Mouse (Mus musculus): ENCODE measurements around the gene Pofut2. TPM values are rescaled to one million over a fixed set of nuclear protein-coding genes. Genes with fewer than 3 reads are reported as not detected.
A peak's percentile ranks its signal among the peaks of the same experiment; 100 is the strongest.

Gene Pofut2
- 101 and 108 TPM in 2 replicates for polyA plus RNA-seq (2015; fragmentation: Nextera tagmentation; extraction: Ambion mirVana)

GRCm38 (mm10) chr10:77258704-77259621 lies at the start of gene Pofut2:
TSS of gene Pofut2 (plus strand) at chr10:77259218.
- Histone ChIP-seq H3K4me3 (ENCODE audit: low read length) (peak within 1 kb of the TSS; percentile 89), H3K9me3 (ENCODE audit: control insufficient read depth, low read length) (no peaks in the 10 kb centered on the region), H3K4me1 (ENCODE audit: control insufficient read depth, insufficient read depth, low read length) (peaks cover 20% of the 10 kb centered on the region), H3K27me3 (replicated peaks; ENCODE audit: control insufficient read depth, insufficient read depth, low read length) (no peaks in the 10 kb centered on the region), H3K36me3 (ENCODE audit: control insufficient read depth, insufficient read depth, low read length) (peaks cover 11% of the 10 kb centered on the region), H3K9ac (ENCODE audit: low read depth, low read length) (peak within 1 kb of the TSS; percentile 96), H3K27ac (ENCODE audit: low read length) (peak within 1 kb of the TSS; percentile 84), H3K4me2 (ENCODE audit: low read depth, low read length) (peak within 1 kb of the TSS; percentile 88)
- ATAC-seq = peak; percentile 99
- under 1% methylated on average over 81 of the region's 81 CpGs for WGBS

- 51% methylated on average over 5 of the region's 5 CpGs for WGBS
- Histone ChIP-seq H3K36me3 (ENCODE audit: control insufficient read depth, insufficient read depth, low read length) (no peaks in the 10 kb centered on the region), H3K9me3 (ENCODE audit: control insufficient read depth, low read length) (no peaks in the 10 kb centered on the region), H3K4me2 (ENCODE audit: low read depth, low read length) (no peak overlapping the region), H3K27ac (ENCODE audit: low read length) (peak overlapping the region; percentile 34), H3K4me1 (ENCODE audit: control insufficient read depth, insufficient read depth, low read length) (peaks cover 55% of the 10 kb centered on the region), H3K4me3 (ENCODE audit: low read length) (no peak overlapping the region), H3K27me3 (replicated peaks; ENCODE audit: control insufficient read depth, insufficient read depth, low read length) (no peaks in the 10 kb centered on the region), H3K9ac (ENCODE audit: low read depth, low read length) (0 out of 2 replicates have a peak overlapping the region, but pooled peaks have one; percentile 29)
- ATAC-seq = no peak
Measured at GRCm38 (mm10) chr10:77209261-77209660, 49.8 kb upstream of the Pofut2 start.

GRCm38 (mm10) chr10:77210666-77211065 lies 48.4 kb upstream of the Pofut2 start:
- peak; percentile 0; the same call in 1 of the 2 replicates for ATAC-seq
- H3K9me3 ChIP-seq (ENCODE audit: control insufficient read depth, low read length) = no peaks in the 10 kb centered on the region
- 94% methylated on average over 3 of the region's 3 CpGs for WGBS
- H3K36me3 ChIP-seq (ENCODE audit: control insufficient read depth, insufficient read depth, low read length) = no peaks in the 10 kb centered on the region
- no peaks in the 10 kb centered on the region for H3K27me3 ChIP-seq (replicated peaks; ENCODE audit: control insufficient read depth, insufficient read depth, low read length)
- H3K9ac ChIP-seq (ENCODE audit: low read depth, low read length) = no peak overlapping the region
- H3K27ac ChIP-seq (ENCODE audit: low read length) = peak overlapping the region; percentile 75
- H3K4me1 ChIP-seq (ENCODE audit: control insufficient read depth, insufficient read depth, low read length) = peaks cover 59% of the 10 kb centered on the region
- no peak overlapping the region for H3K4me2 ChIP-seq (ENCODE audit: low read depth, low read length)
- H3K4me3 ChIP-seq (ENCODE audit: low read length) = no peak overlapping the region

GRCm38 (mm10) chr10:77211116-77211570 lies 47.9 kb upstream of the Pofut2 start:
- WGBS = 23% methylated on average over 11 of the region's 11 CpGs
- H3K27ac ChIP-seq (ENCODE audit: low read length) = peak overlapping the region; percentile 75
- H3K9me3 ChIP-seq (ENCODE audit: control insufficient read depth, low read length) = no peaks in the 10 kb centered on the region
- no peaks in the 10 kb centered on the region for H3K36me3 ChIP-seq (ENCODE audit: control insufficient read depth, insufficient read depth, low read length)
- H3K4me2 ChIP-seq (ENCODE audit: low read depth, low read length) = no peak overlapping the region
- no peak overlapping the region for H3K4me3 ChIP-seq (ENCODE audit: low read length)
- ATAC-seq = peak; percentile 77
- H3K27me3 ChIP-seq (replicated peaks; ENCODE audit: control insufficient read depth, insufficient read depth, low read length) = no peaks in the 10 kb centered on the region
- H3K9ac ChIP-seq (ENCODE audit: low read depth, low read length) = peak overlapping the region; percentile 3; the same call in 1 of the 2 replicates
- H3K4me1 ChIP-seq (ENCODE audit: control insufficient read depth, insufficient read depth, low read length) = peaks cover 64% of the 10 kb centered on the region

GRCm38 (mm10) chr10:77212354-77213120 lies 46.5 kb upstream of the Pofut2 start:
- WGBS = 86% methylated on average over 6 of the region's 6 CpGs

GRCm38 (mm10) chr10:77213483-77213882 lies 45.5 kb upstream of the Pofut2 start:
- WGBS = 88% methylated on average over 5 of the region's 5 CpGs
- Histone ChIP-seq H3K27ac (ENCODE audit: low read length) (0 out of 2 replicates have a peak overlapping the region, but pooled peaks have one; percentile 80), H3K9ac (ENCODE audit: low read depth, low read length) (no peak overlapping the region), H3K27me3 (replicated peaks; ENCODE audit: control insufficient read depth, insufficient read depth, low read length) (no peaks in the 10 kb centered on the region), H3K36me3 (ENCODE audit: control insufficient read depth, insufficient read depth, low read length) (no peaks in the 10 kb centered on the region), H3K9me3 (ENCODE audit: control insufficient read depth, low read length) (no peaks in the 10 kb centered on the region), H3K4me3 (ENCODE audit: low read length) (no peak overlapping the region), H3K4me1 (ENCODE audit: control insufficient read depth, insufficient read depth, low read length) (peaks cover 68% of the 10 kb centered on the region), H3K4me2 (ENCODE audit: low read depth, low read length) (no peak overlapping the region)
- no peak for ATAC-seq

More at GRCm38 (mm10) chr10:77212354-77213120, 46.5 kb upstream of the Pofut2 start:
- H3K4me3 ChIP-seq (ENCODE audit: low read length) = no peak overlapping the region
- H3K9me3 ChIP-seq (ENCODE audit: control insufficient read depth, low read length) = no peaks in the 10 kb centered on the region
- H3K27ac ChIP-seq (ENCODE audit: low read length) = no peak overlapping the region
- H3K27me3 ChIP-seq (replicated peaks; ENCODE audit: control insufficient read depth, insufficient read depth, low read length) = no peaks in the 10 kb centered on the region
- H3K4me1 ChIP-seq (ENCODE audit: control insufficient read depth, insufficient read depth, low read length) = peaks cover 66% of the 10 kb centered on the region
- no peak overlapping the region for H3K4me2 ChIP-seq (ENCODE audit: low read depth, low read length)
- no peaks in the 10 kb centered on the region for H3K36me3 ChIP-seq (ENCODE audit: control insufficient read depth, insufficient read depth, low read length)
- ATAC-seq = no peak
- no peak overlapping the region for H3K9ac ChIP-seq (ENCODE audit: low read depth, low read length)

GRCm38 (mm10) chr10:77214586-77214985 lies 44.4 kb upstream of the Pofut2 start:
- Histone ChIP-seq H3K9me3 (ENCODE audit: control insufficient read depth, low read length) (no peaks in the 10 kb centered on the region), H3K36me3 (ENCODE audit: control insufficient read depth, insufficient read depth, low read length) (no peaks in the 10 kb centered on the region), H3K4me2 (ENCODE audit: low read depth, low read length) (no peak overlapping the region), H3K4me1 (ENCODE audit: control insufficient read depth, insufficient read depth, low read length) (peaks cover 63% of the 10 kb centered on the region), H3K9ac (ENCODE audit: low read depth, low read length) (no peak overlapping the region), H3K4me3 (ENCODE audit: low read length) (no peak overlapping the region), H3K27me3 (replicated peaks; ENCODE audit: control insufficient read depth, insufficient read depth, low read length) (no peaks in the 10 kb centered on the region), H3K27ac (ENCODE audit: low read length) (peak overlapping the region; percentile 80)
- WGBS = 44% methylated on average over 8 of the region's 8 CpGs
- no peak for ATAC-seq

GRCm38 (mm10) chr10:77215641-77216040 lies 43.4 kb upstream of the Pofut2 start:
- 66% methylated on average over 4 of the region's 4 CpGs for WGBS
- peaks cover 58% of the 10 kb centered on the region for H3K4me1 ChIP-seq (ENCODE audit: control insufficient read depth, insufficient read depth, low read length)
- H3K4me2 ChIP-seq (ENCODE audit: low read depth, low read length) = no peak overlapping the region
- H3K4me3 ChIP-seq (ENCODE audit: low read length) = no peak overlapping the region
- H3K9me3 ChIP-seq (ENCODE audit: control insufficient read depth, low read length) = no peaks in the 10 kb centered on the region
- H3K27ac ChIP-seq (ENCODE audit: low read length) = peak overlapping the region; percentile 55
- no peaks in the 10 kb centered on the region for H3K27me3 ChIP-seq (replicated peaks; ENCODE audit: control insufficient read depth, insufficient read depth, low read length)
- no peak for ATAC-seq
- no peaks in the 10 kb centered on the region for H3K36me3 ChIP-seq (ENCODE audit: control insufficient read depth, insufficient read depth, low read length)
- peak overlapping the region; percentile 48 for H3K9ac ChIP-seq (ENCODE audit: low read depth, low read length)

- Histone ChIP-seq H3K4me1 (ENCODE audit: control insufficient read depth, insufficient read depth, low read length) (peaks cover 52% of the 10 kb centered on the region), H3K27ac (ENCODE audit: low read length) (peak overlapping the region; percentile 23; the same call in 1 of the 2 replicates), H3K36me3 (ENCODE audit: control insufficient read depth, insufficient read depth, low read length) (no peaks in the 10 kb centered on the region), H3K27me3 (replicated peaks; ENCODE audit: control insufficient read depth, insufficient read depth, low read length) (no peaks in the 10 kb centered on the region), H3K4me2 (ENCODE audit: low read depth, low read length) (no peak overlapping the region), H3K9ac (ENCODE audit: low read depth, low read length) (no peak overlapping the region), H3K9me3 (ENCODE audit: control insufficient read depth, low read length) (no peaks in the 10 kb centered on the region), H3K4me3 (ENCODE audit: low read length) (no peak overlapping the region)
- no peak for ATAC-seq
- 85% methylated on average over 2 of the region's 2 CpGs for WGBS
Measured at GRCm38 (mm10) chr10:77216313-77216712, 42.7 kb upstream of the Pofut2 start.
